ENCODE assay signal across 8 mouse cellular contexts in genomic region chr2:124612276-124612675, GRCm38 (mm10).
A peak's percentile ranks its signal among the peaks of the same experiment; 100 is the strongest.
DNase-seq lines count a peak whose midpoint lies in the region; ATAC-seq lines count a peak whose summit lies in the region.

No protein-coding gene starts in this region.

- H3K4me1 ChIP-seq in lung, embryonic 16.5 days (replicated peaks; ENCODE audit: control insufficient read depth, insufficient read depth, low read length): peaks cover 22% of the 10 kb centered on the region
- peaks cover 19% of the 10 kb centered on the region for H3K4me1 ChIP-seq in embryonic facial prominence, embryonic 15.5 days
- H3K4me1 ChIP-seq in limb, embryonic 15.5 days: peaks cover 21% of the 10 kb centered on the region; the same call in 1 of the 2 replicates
- H3K4me1 ChIP-seq in stomach, embryonic 15.5 days: peaks cover 11% of the 10 kb centered on the region; the same call in 1 of the 2 replicates

- peak overlapping the region; percentile 23 for H3K27ac ChIP-seq in lung, embryonic 16.5 days (ENCODE audit: low read length)
- H3K27ac ChIP-seq in embryonic facial prominence, embryonic 15.5 days (replicated peaks): no peak overlapping the region
- H3K27ac ChIP-seq in limb, embryonic 15.5 days: no peak overlapping the region
- no peak overlapping the region for H3K27ac ChIP-seq in stomach, embryonic 15.5 days

- peak overlapping the region; percentile 89 for H3K9ac ChIP-seq in lung, embryonic 16.5 days (ENCODE audit: low read length)
- no peak overlapping the region for H3K9ac ChIP-seq in embryonic facial prominence, embryonic 15.5 days
- H3K9ac ChIP-seq in limb, embryonic 15.5 days: no peak overlapping the region
- H3K9ac ChIP-seq in stomach, embryonic 15.5 days: peak overlapping the region; percentile 9; the same call in 1 of the 2 replicates

- peaks cover 2% of the 10 kb centered on the region; the same call in 1 of the 2 replicates for H3K27me3 ChIP-seq in lung, embryonic 16.5 days (ENCODE audit: control insufficient read depth, insufficient read depth, low read depth, low read length)
- peaks cover 2% of the 10 kb centered on the region; the same call in 1 of the 2 replicates for H3K27me3 ChIP-seq in embryonic facial prominence, embryonic 15.5 days
- peaks cover 19% of the 10 kb centered on the region for H3K27me3 ChIP-seq in limb, embryonic 15.5 days
- H3K27me3 ChIP-seq in stomach, embryonic 15.5 days (replicated peaks): no peaks in the 10 kb centered on the region

- WGBS in lung, embryonic 16.5 days: 21% methylated on average over 6 of the region's 6 CpGs
- 45% methylated on average over 6 of the region's 6 CpGs for WGBS in embryonic facial prominence, embryonic 15.5 days
- WGBS in limb, embryonic 15.5 days: 36% methylated on average over 6 of the region's 6 CpGs
- 27% methylated on average over 6 of the region's 6 CpGs for WGBS in stomach, embryonic 15.5 days

- peak overlapping the region; percentile 72 for H3K4me3 ChIP-seq in lung, embryonic 16.5 days (ENCODE audit: low read length)
- peak overlapping the region; percentile 81 for H3K4me3 ChIP-seq in embryonic facial prominence, embryonic 15.5 days (replicated peaks)
- H3K4me3 ChIP-seq in limb, embryonic 15.5 days: peak overlapping the region; percentile 77
- peak overlapping the region; percentile 81 for H3K4me3 ChIP-seq in stomach, embryonic 15.5 days (replicated peaks)

- no peak for ATAC-seq in lung, embryonic 16.5 days (ENCODE audit: low read depth)
- no peak for ATAC-seq in embryonic facial prominence, embryonic 15.5 days (ENCODE audit: insufficient number of reproducible peaks, low FRiP score, low TSS enrichment, low read depth)
- ATAC-seq in limb, embryonic 15.5 days (ENCODE audit: insufficient number of reproducible peaks, low FRiP score, low TSS enrichment, low read depth): no peak
- no peak for ATAC-seq in stomach, embryonic 15.5 days (ENCODE audit: insufficient read depth, low FRiP score, low read depth)

- intact Hi-C loops in gastrocnemius, postnatal 36 days (cut with DNase I): loop anchor here (5.0 kb wide), 1 partner anchor 50 kb away; no protein-coding TSS in a partner anchor

- DNase-seq in lung, postnatal 4 days: no peak
- DNase-seq in gastrocnemius, postnatal 36 days: no peak
- DNase-seq in urinary bladder, postnatal 25 days (ENCODE audit: low spot score): no peak
- no peak for DNase-seq in left cerebral cortex, adult 8-10 months (ENCODE audit: low spot score in 2 of 2)

- peak overlapping the region; percentile 89 for H3K4me2 ChIP-seq in lung, embryonic 16.5 days (ENCODE audit: low read depth, low read length)
- H3K4me2 ChIP-seq in embryonic facial prominence, embryonic 15.5 days (replicated peaks): peak overlapping the region; percentile 82
- H3K4me2 ChIP-seq in limb, embryonic 15.5 days: peak overlapping the region; percentile 90
- H3K4me2 ChIP-seq in stomach, embryonic 15.5 days: peak overlapping the region; percentile 83

- no peaks in the 10 kb centered on the region for H3K9me3 ChIP-seq in lung, embryonic 16.5 days (ENCODE audit: control insufficient read depth, low read length)
- H3K9me3 ChIP-seq in embryonic facial prominence, embryonic 15.5 days (replicated peaks): no peaks in the 10 kb centered on the region
- no peaks in the 10 kb centered on the region for H3K9me3 ChIP-seq in limb, embryonic 15.5 days
- no peaks in the 10 kb centered on the region for H3K9me3 ChIP-seq in stomach, embryonic 15.5 days

- no peaks in the 10 kb centered on the region for H3K36me3 ChIP-seq in lung, embryonic 16.5 days (ENCODE audit: control insufficient read depth, insufficient read depth, low read length)
- H3K36me3 ChIP-seq in embryonic facial prominence, embryonic 15.5 days: no peaks in the 10 kb centered on the region
- H3K36me3 ChIP-seq in limb, embryonic 15.5 days: no peaks in the 10 kb centered on the region
- H3K36me3 ChIP-seq in stomach, embryonic 15.5 days: no peaks in the 10 kb centered on the region

Comparison
In these comparisons a context has a peak if more than half of its experiments do, and no peak if none do; other contexts are left out.
1. H3K9ac ChIP-seq: peak in lung, embryonic 16.5 days (single experiment) and stomach, embryonic 15.5 days (single experiment); none in embryonic facial prominence, embryonic 15.5 days (single experiment) and limb, embryonic 15.5 days (single experiment).
2. Peak in every context shown above with its lines, with median percentiles within 50 percentile points of each other: H3K4me2 ChIP-seq and H3K4me3 ChIP-seq.